Mouse (Mus musculus) ovary, postnatal 14 days (tissue): Measurements from ENCODE around the gene Coa4.

Experiments
- DNase-seq: peaks from one replicate; pipeline ENCODE4 v3.0.0; 2022; ENCODE audit warnings: low spot score

The Coa4 gene

GRCm38 (mm10) chr7:100504740-100505487 is 32.0 kb upstream of the Coa4 start:
- no peak for DNase-seq

- no peak for DNase-seq
Measured at GRCm38 (mm10) chr7:100506494-100506893, 30.4 kb upstream of the Coa4 start.

GRCm38 (mm10) chr7:100508670-100509069 is 28.2 kb upstream of the Coa4 start:
- no peak for DNase-seq

GRCm38 (mm10) chr7:100511602-100512001 is 25.3 kb upstream of the Coa4 start:
- no peak for DNase-seq

GRCm38 (mm10) chr7:100514573-100514972 is 22.3 kb upstream of the Coa4 start, which contains the start of gene Dnajb13:
Gene Dnajb13, minus strand, starts transcription at chr7:100514960.
- no peak for DNase-seq

- DNase-seq = no peak
Measured at GRCm38 (mm10) chr7:100520204-100520603, 16.7 kb upstream of the Coa4 start.

- DNase-seq = peak; percentile 83
Measured at GRCm38 (mm10) chr7:100520663-100521285, 16.1 kb upstream of the Coa4 start.

GRCm38 (mm10) chr7:100522222-100522621 is 14.6 kb upstream of the Coa4 start:
- DNase-seq = no peak

- no peak for DNase-seq
Measured at GRCm38 (mm10) chr7:100524669-100525068, 12.2 kb upstream of the Coa4 start.

- DNase-seq = no peak
Measured at GRCm38 (mm10) chr7:100530766-100531165, 6.1 kb upstream of the Coa4 start.

- no peak for DNase-seq
Measured at GRCm38 (mm10) chr7:100533503-100533902, 3.4 kb upstream of the Coa4 start.

GRCm38 (mm10) chr7:100534216-100534615 is 2.7 kb upstream of the Coa4 start:
- DNase-seq = no peak

GRCm38 (mm10) chr7:100535831-100536230 is 1.0 kb upstream of the Coa4 start:
- DNase-seq = no peak

- no peak for DNase-seq
Measured at GRCm38 (mm10) chr7:100537519-100537902, 640 bp downstream of the Coa4 start.

- DNase-seq = no peak
Measured at GRCm38 (mm10) chr7:100539516-100539915, 2.6 kb downstream of the Coa4 start.

- DNase-seq = no peak
Measured at GRCm38 (mm10) chr7:100544437-100544836, 7.6 kb downstream of the Coa4 start.

- no peak for DNase-seq
Measured at GRCm38 (mm10) chr7:100547631-100548030, 10.8 kb downstream of the Coa4 start.

GRCm38 (mm10) chr7:100549796-100550195 is 12.9 kb downstream of the Coa4 start:
- no peak for DNase-seq

GRCm38 (mm10) chr7:100550338-100551007 is 13.6 kb downstream of the Coa4 start:
- no peak for DNase-seq

GRCm38 (mm10) chr7:100554939-100555338 is 18.1 kb downstream of the Coa4 start:
- DNase-seq = no peak

GRCm38 (mm10) chr7:100555431-100555951 is 18.6 kb downstream of the Coa4 start:
- no peak for DNase-seq

GRCm38 (mm10) chr7:100557241-100557640 is 20.4 kb downstream of the Coa4 start:
- no peak for DNase-seq

- no peak for DNase-seq
Measured at GRCm38 (mm10) chr7:100559331-100559730, 22.5 kb downstream of the Coa4 start.
